Mouse (Mus musculus) left cerebral cortex, adult 2 months (tissue): Measurements from ENCODE around the gene Rps6ka4. TPM values are rescaled to one million over a fixed set of nuclear protein-coding genes. Genes with fewer than 3 reads are reported as not detected.

ENCODE experiments used
- DNase-seq, 2 experiments: peaks; one replicate each; pipeline ENCODE4 v3.0.0; 2021 to 2022; ENCODE audit warnings: low spot score in 2 of 2, mixed read lengths in 1 of 2; ENCODE audit errors: extremely low spot score in 1 of 2
- H3K27ac ChIP-seq: fragments of 200-600 bp; 2 replicates; pipeline ENCODE4 v1.8.1; 2022
- H3K4me3 ChIP-seq: fragments of 200-600 bp; 2 replicates; pipeline ENCODE4 v1.8.1; 2022
- CTCF ChIP-seq: fragments of 200-600 bp; IDR thresholded peaks from 2 replicates; pipeline ENCODE4 v1.8.1; 2022; ENCODE audit warnings: antibody characterized with exemption, mild to moderate bottlenecking, moderate library complexity
- intact Hi-C: fragments of 180-260 bp; cut with DNase I; formaldehyde crosslinking; loops from one replicate; pipeline ENCODE4 v1.15.1; 2025
- total RNA-seq, 2 experiments: library from RNA; stranded (reverse); gene quantifications; 2 replicates each; pipeline ENCODE4 v1.2.3; 2021

The Rps6ka4 gene
- total RNA-seq, 2 experiments from 2014 or later: 34.6 to 37.3 TPM

GRCm38 (mm10) chr19:6858031-6858430, 17.6 kb upstream of the Rps6ka4 start, which contains the start of gene Ccdc88b:
Gene Ccdc88b, minus strand, starts transcription at chr19:6858211.
- no peak within 1 kb of the TSS for H3K27ac ChIP-seq
- no peak for DNase-seq
- no peak for TF ChIP-seq CTCF
- intact Hi-C loops: loop anchor here (5.0 kb wide), 1 partner anchor 49 kb away; the partner anchor contains the start of gene Trmt112
- H3K4me3 ChIP-seq: no peak within 1 kb of the TSS

- intact Hi-C loops: loop anchor here (2.0 to 5.0 kb wide), 2 partner anchors 50 to 369 kb away; partner anchors contain the start of gene Trmt112
- no peak for TF ChIP-seq CTCF
- no peak for DNase-seq
- Histone ChIP-seq H3K4me3 (no peak overlapping the region), H3K27ac (no peak overlapping the region)
These were observed 17.1 kb upstream of the Rps6ka4 start for GRCm38 (mm10) chr19:6857391-6858005.

GRCm38 (mm10) chr19:6857003-6857360, 16.5 kb upstream of the Rps6ka4 start:
- no peak for TF ChIP-seq CTCF
- Histone ChIP-seq H3K4me3 (no peak overlapping the region), H3K27ac (no peak overlapping the region)
- no peak for DNase-seq
- intact Hi-C loops: loop anchor here (2.0 to 5.0 kb wide), 2 partner anchors 50 to 368 kb away; partner anchors contain the start of gene Trmt112

- peak; percentile 49 to 62 for DNase-seq
- TF ChIP-seq CTCF: peak; percentile 59
- Histone ChIP-seq H3K27ac (no peak overlapping the region), H3K4me3 (no peak overlapping the region)
- intact Hi-C loops: loop anchor here (2.0 to 5.0 kb wide), 2 partner anchors 51 to 368 kb away; partner anchors contain the start of gene Trmt112
These were observed 16.0 kb upstream of the Rps6ka4 start for GRCm38 (mm10) chr19:6856281-6857002.

GRCm38 (mm10) chr19:6855225-6856031, 15.0 kb upstream of the Rps6ka4 start:
- Histone ChIP-seq H3K4me3 (no peak overlapping the region), H3K27ac (no peak overlapping the region)
- no peak for DNase-seq
- intact Hi-C loops: loop anchor here (2.0 to 5.0 kb wide), 2 partner anchors 52 to 367 kb away; partner anchors contain the start of gene Trmt112
- no peak for TF ChIP-seq CTCF

- no peak overlapping the region for H3K27ac ChIP-seq
- no peak overlapping the region for H3K4me3 ChIP-seq
- intact Hi-C loops: loop anchor here (5.0 kb wide), 1 partner anchor 53 kb away; the partner anchor contains the start of gene Trmt112
- DNase-seq: no peak
- TF ChIP-seq CTCF: no peak
These were observed 14.2 kb upstream of the Rps6ka4 start for GRCm38 (mm10) chr19:6854658-6855057.

- no peak for DNase-seq
- TF ChIP-seq CTCF: peak; percentile 33
- intact Hi-C loops: no loop called here
- H3K4me3 ChIP-seq: no peak overlapping the region
- H3K27ac ChIP-seq: no peak overlapping the region
These were observed 13.5 kb upstream of the Rps6ka4 start for GRCm38 (mm10) chr19:6853903-6854302.

GRCm38 (mm10) chr19:6852393-6853305, 12.2 kb upstream of the Rps6ka4 start:
- intact Hi-C loops: no loop called here
- DNase-seq: no peak
- Histone ChIP-seq H3K27ac (no peak overlapping the region), H3K4me3 (no peak overlapping the region)
- no peak for TF ChIP-seq CTCF

GRCm38 (mm10) chr19:6851497-6851896, 11.1 kb upstream of the Rps6ka4 start:
- TF ChIP-seq CTCF: no peak; the same call in 1 of the 2 replicates
- Histone ChIP-seq H3K4me3 (no peak overlapping the region), H3K27ac (no peak overlapping the region)
- no peak for DNase-seq
- intact Hi-C loops: no loop called here

GRCm38 (mm10) chr19:6849506-6850068, 9.2 kb upstream of the Rps6ka4 start:
- intact Hi-C loops: no loop called here
- TF ChIP-seq CTCF: no peak
- Histone ChIP-seq H3K27ac (no peak overlapping the region), H3K4me3 (no peak overlapping the region)
- no peak for DNase-seq
